Mouse (Mus musculus) heart, postnatal 0 days (tissue): ENCODE measurements around the gene Slx1b. TPM values are rescaled to one million over a fixed set of nuclear protein-coding genes. Genes with fewer than 3 reads are reported as not detected.

ENCODE experiments used
- ATAC-seq: fragments of 200-750 bp; cut with Nextera tagmentation; 2 replicates; pipeline ENCODE4 v1.8.0; 2017; ENCODE audit warnings: low read depth, moderate number of reproducible peaks, moderate library complexity; ENCODE audit not compliant: insufficient read depth
- DNase-seq: peaks from one replicate; pipeline ENCODE4 v3.0.0-alpha.2; 2016; ENCODE audit warnings: low spot score
- H3K27ac ChIP-seq: fragments of 300-500 bp; sonication (generic); 2 replicates; pipeline ENCODE4 v1.5.1; 2014; ENCODE audit warnings: low read depth, mild to moderate bottlenecking
- H3K27me3 ChIP-seq: fragments of 300-500 bp; sonication (generic); 2 replicates; pipeline ENCODE4 v1.6.1; 2014; ENCODE audit warnings: low read length, mixed read lengths; ENCODE audit not compliant: control insufficient read depth, insufficient read depth
- H3K36me3 ChIP-seq: fragments of 300-500 bp; sonication (generic); replicated peaks from 2 replicates; pipeline ENCODE4 v1.6.1; 2014; ENCODE audit warnings: low read length, mixed read lengths; ENCODE audit not compliant: control insufficient read depth, insufficient read depth
- H3K4me1 ChIP-seq: fragments of 300-500 bp; sonication (generic); 2 replicates; pipeline ENCODE4 v1.6.1; 2014; ENCODE audit warnings: antibody characterized with exemption; ENCODE audit not compliant: control insufficient read depth, insufficient read depth
- H3K4me2 ChIP-seq: fragments of 300-500 bp; sonication (generic); 2 replicates; pipeline ENCODE4 v1.6.1; 2014; ENCODE audit warnings: low read depth, mild to moderate bottlenecking, low read length, moderate library complexity
- H3K4me3 ChIP-seq: fragments of 300-500 bp; sonication (generic); 2 replicates; pipeline ENCODE4 v1.5.1; 2014; ENCODE audit warnings: low read depth, low read length
- H3K9ac ChIP-seq: fragments of 300-500 bp; sonication (generic); replicated peaks from 2 replicates; pipeline ENCODE4 v1.6.1; 2014; ENCODE audit warnings: low read depth, low read length, mixed read lengths
- H3K9me3 ChIP-seq: fragments of 300-500 bp; sonication (generic); replicated peaks from 2 replicates; pipeline ENCODE4 v1.6.1; 2016; ENCODE audit warnings: low read length; ENCODE audit not compliant: control insufficient read depth
- CTCF ChIP-seq: IDR thresholded peaks from 2 replicates; pipeline ENCODE4 v1.5.1; 2016; ENCODE audit warnings: antibody characterized with exemption, control low read depth, low read depth
- EP300 ChIP-seq: IDR thresholded peaks from 2 replicates; pipeline ENCODE4 v1.6.1; 2016; ENCODE audit warnings: antibody characterized with exemption, low read depth
- WGBS: fragments of 180-500 bp; shearing (Covaris S2); extraction: QIAGEN DNeasy Blood & Tissue Kit; methylation state at CpG from one replicate; pipeline ENCODE4 v1.1.7; 2014; 5-methylcytosine and 5-hydroxymethylcytosine counted together
- polyA plus RNA-seq: library from polyadenylated mRNA; unstranded; fragments of >200 nt; fragmentation: Nextera tagmentation; extraction: Ambion mirVana; gene quantifications from 2 replicates; pipeline ENCODE4 v1.2.1, GENCODE M21; 2015
- total RNA-seq: library from RNA; depleted of rRNA; stranded (reverse); fragments of >200 nt; gene quantifications from 2 replicates; pipeline ENCODE4 v1.2.3, GENCODE M21; 2014; ENCODE audit warnings: low replicate concordance

The Slx1b gene
- total and polyA plus RNA-seq, 2 experiments from 2014 or later: 4.9 to 12.6 TPM

DNA sequence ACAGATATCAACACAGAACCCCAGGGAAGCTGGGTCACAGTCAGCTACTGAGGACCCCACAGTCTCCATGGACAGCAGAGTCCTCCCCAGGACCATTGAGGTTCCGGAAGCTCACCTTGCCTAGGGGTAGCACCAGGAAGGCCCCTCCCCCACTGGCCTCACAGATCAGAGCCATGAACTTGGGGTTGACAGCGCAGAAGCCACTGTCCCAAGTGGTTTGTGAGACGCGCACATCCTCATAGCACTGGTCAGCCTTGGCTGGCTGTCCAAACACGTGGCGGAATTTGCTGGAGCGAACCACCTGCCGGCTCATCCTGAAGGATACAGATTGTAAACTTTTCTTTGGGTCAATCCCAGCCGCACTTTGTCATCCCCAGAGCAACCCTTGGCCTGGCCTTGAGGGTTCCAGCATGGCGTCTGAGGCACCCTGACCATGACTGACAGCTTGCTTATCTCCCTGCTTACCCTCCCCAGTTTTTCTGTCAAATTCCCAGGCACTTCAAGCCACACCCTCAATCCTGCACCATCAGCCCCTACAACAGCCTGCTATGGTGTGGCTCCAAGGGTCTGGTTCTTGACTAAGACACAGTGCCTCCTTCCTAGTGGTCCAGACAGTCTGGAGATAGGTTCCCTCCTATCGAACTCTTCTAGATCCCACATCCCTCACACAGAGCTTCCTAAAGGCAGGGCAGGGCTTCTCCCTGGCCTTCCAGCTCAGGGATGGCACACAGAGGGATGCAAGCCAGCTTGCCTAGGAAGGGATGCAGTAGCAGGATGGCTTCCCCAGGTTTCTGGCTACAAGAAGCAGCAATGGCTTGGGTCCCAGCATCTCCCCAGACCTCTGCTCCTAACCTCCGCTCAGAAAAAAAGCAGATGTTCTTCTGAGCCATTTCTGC is 7.5 kb upstream of the Slx1b start:
- no peak overlapping the region; the same call in 1 of the 2 replicates for H3K9ac ChIP-seq
- 72% methylated on average over 12 of the region's 12 CpGs for WGBS
- no peaks in the 10 kb centered on the region for H3K36me3 ChIP-seq
- TF ChIP-seq EP300 (no peak), CTCF (no peak)
- peak overlapping the region; percentile 48; the same call in 1 of the 2 replicates for H3K4me3 ChIP-seq
- H3K27ac ChIP-seq: peak overlapping the region; percentile 6; the same call in 1 of the 2 replicates
- ATAC-seq: no peak
- DNase-seq: no peak
- peaks cover 38% of the 10 kb centered on the region for H3K27me3 ChIP-seq
- H3K4me2 ChIP-seq: peak overlapping the region; percentile 30; the same call in 1 of the 2 replicates
- H3K9me3 ChIP-seq: no peaks in the 10 kb centered on the region
- peaks cover 9% of the 10 kb centered on the region; the same call in 1 of the 2 replicates for H3K4me1 ChIP-seq

- Histone ChIP-seq H3K27ac (peak overlapping the region; percentile 28; the same call in 1 of the 2 replicates), H3K9me3 (no peaks in the 10 kb centered on the region), H3K4me3 (peak overlapping the region; percentile 48; the same call in 1 of the 2 replicates), H3K4me1 (peaks cover 9% of the 10 kb centered on the region; the same call in 1 of the 2 replicates), H3K36me3 (no peaks in the 10 kb centered on the region), H3K4me2 (peak overlapping the region; percentile 42; the same call in 1 of the 2 replicates), H3K9ac (no peak overlapping the region), H3K27me3 (peaks cover 38% of the 10 kb centered on the region)
- WGBS: 60% methylated on average over 6 of the region's 6 CpGs
- no peak for TF ChIP-seq EP300
- no peak for TF ChIP-seq CTCF
- DNase-seq (no peak), ATAC-seq (no peak)
Measured at GRCm38 (mm10) chr7:126702358-126702757, 6.8 kb upstream of the Slx1b start.

- H3K4me3 ChIP-seq: peak overlapping the region; percentile 48; the same call in 1 of the 2 replicates
- H3K36me3 ChIP-seq: no peaks in the 10 kb centered on the region
- 56% methylated on average over 24 of the region's 24 CpGs for WGBS
- H3K27ac ChIP-seq: peak overlapping the region; percentile 28; the same call in 1 of the 2 replicates
- H3K4me2 ChIP-seq: peak overlapping the region; percentile 42
- peaks cover 38% of the 10 kb centered on the region for H3K27me3 ChIP-seq
- no peak for DNase-seq
- no peaks in the 10 kb centered on the region for H3K9me3 ChIP-seq
- H3K9ac ChIP-seq: no peak overlapping the region; the same call in 1 of the 2 replicates
- H3K4me1 ChIP-seq: peaks cover 12% of the 10 kb centered on the region; the same call in 1 of the 2 replicates
- TF ChIP-seq CTCF: no peak
- no peak for TF ChIP-seq EP300
- ATAC-seq: no peak
Measured at GRCm38 (mm10) chr7:126701559-126702357, 6.2 kb upstream of the Slx1b start.

DNA sequence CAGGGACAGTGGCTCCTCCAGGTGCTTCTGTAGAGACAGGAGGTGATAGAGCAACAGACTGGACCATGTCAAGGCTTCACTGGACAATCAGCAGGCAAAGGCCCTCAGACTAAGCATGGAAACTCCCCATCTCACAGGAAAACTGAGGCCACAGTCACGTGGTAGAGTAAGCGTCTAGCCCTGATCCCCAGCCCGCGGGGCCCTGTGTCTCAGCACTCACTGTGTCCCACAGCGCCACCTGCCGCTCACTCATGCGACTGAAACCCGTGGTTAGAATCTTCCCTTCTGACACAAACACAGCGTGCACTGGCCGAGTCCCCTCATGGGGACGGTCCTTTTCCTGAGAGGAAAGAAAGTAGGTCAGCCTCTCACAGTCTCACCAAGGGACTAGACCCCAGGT is 5.5 kb upstream of the Slx1b start:
- peak; percentile 64 for ATAC-seq
- H3K4me1 ChIP-seq: peaks cover 17% of the 10 kb centered on the region; the same call in 1 of the 2 replicates

More for the DNA sequence above, 5.5 kb upstream of the Slx1b start:
- Histone ChIP-seq H3K27ac (no peak overlapping the region), H3K36me3 (no peaks in the 10 kb centered on the region), H3K4me3 (no peak overlapping the region), H3K9ac (no peak overlapping the region), H3K27me3 (peaks cover 38% of the 10 kb centered on the region), H3K4me2 (peak overlapping the region; percentile 42), H3K9me3 (no peaks in the 10 kb centered on the region)
- 0% methylated on average over 11 of the region's 11 CpGs for WGBS
- DNase-seq: peak; percentile 83
- peak; percentile 81 for TF ChIP-seq CTCF
- no peak for TF ChIP-seq EP300
